Mouse (Mus musculus) heart, postnatal 10 days (tissue): ENCODE results near the gene Slc1a1. TPM values are rescaled to one million over a fixed set of nuclear protein-coding genes. Genes with fewer than 3 reads are reported as not detected.

Source experiments
- DNase-seq, 2 experiments: peaks; one replicate each; pipeline ENCODE4 v3.0.0; 2021
- intact Hi-C: fragments of 180-260 bp; cut with DNase I; formaldehyde crosslinking; loops from one replicate; pipeline ENCODE4 v1.15.1; 2025
- total RNA-seq, 2 experiments: library from RNA; stranded (reverse); gene quantifications; 2 replicates each; pipeline ENCODE4 v1.2.3; 2021

The Slc1a1 gene
- total RNA-seq, 2 experiments from 2014 or later = 0.45 to 0.89 TPM

DNA sequence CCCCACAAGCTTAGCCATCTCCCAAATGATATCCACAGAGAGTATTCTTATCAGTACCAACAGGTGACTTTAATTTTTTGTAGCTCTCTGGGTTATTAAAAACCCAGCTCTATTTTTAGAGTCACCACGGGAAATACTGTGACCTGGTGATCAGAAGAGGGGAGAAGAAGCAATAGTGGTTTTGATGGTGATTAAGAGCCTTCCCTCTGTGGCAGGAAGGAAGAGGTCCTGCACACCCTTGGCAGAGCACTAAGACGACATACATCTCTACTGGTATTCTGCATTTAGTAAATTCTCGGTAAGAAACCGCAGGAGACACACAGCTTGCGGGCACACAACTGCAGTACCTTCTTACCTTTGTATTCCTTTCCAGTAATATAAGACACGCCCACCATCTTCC is 79.7 kb downstream of the Slc1a1 start:
- intact Hi-C loops = no loop called here
- DNase-seq = no peak

DNA sequence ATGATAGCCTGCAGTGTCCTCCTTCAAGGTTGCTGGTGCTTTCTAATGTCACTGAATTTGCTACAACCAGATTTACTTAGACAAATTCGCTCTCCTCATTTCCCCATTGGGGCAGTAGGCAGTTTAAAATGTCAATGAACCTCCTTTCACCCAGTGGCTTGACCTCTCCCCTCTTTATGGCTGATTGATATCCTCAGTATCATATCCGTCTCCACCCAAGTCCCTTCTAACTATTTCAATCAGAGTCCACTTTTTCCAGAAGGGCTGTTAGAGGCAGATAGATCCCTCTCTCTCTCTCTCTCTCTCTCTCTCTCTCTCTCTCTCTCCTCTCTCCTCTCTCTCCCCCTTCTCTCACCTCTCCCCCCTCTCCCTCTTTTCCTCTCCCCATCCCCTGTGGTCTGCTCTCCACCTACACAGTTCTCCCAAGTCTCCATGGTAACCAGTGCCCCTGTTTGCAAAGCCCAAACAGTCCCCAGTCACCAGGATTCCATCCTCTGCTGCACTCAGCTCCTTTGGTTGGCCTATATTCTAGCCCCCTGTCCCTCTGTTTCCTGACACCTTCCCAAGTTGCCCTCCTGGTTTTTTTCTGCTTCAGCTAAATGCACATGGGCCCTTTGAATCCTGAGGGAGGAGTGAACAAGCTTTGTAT is 80.9 kb downstream of the Slc1a1 start:
- intact Hi-C loops = no loop called here
- no peak for DNase-seq

DNA sequence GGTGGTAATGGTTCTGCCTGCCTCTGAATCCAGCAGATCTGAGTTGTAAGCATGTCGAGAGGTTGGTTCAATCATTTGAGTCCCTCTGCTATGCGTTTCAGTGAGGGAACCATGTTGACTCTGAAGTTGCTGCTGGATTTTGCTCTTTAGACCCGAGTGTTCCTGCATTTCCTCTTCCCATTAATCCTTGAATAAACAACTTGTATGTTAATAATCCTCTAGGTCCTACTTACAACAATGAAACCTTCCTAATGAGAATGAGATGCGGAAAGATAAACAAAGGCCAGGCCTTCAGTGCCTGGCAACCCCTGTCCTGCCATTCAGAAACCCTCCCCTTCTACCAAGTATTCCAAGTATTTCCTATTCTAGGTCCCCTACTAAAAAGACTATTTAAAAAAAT is 81.6 kb downstream of the Slc1a1 start:
- intact Hi-C loops = no loop called here
- DNase-seq = no peak

DNA sequence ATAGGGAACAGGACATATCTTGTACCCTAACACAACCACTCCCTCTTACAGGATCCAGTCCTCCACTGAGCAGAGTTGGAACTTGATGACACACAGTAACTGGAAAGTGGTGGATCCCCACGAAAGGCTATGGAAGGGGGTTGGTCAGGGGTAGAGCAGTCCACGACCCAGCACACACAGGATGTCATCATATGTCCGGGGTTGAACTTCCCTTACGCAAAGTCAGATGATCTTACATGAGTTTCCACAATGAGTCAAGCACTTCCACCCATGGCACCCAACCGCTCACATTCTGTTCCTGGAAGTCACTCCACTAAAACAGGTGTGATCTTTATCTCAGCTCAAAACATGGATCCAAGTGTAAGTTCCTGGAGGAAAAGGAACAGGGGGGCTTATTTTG is 83.0 kb downstream of the Slc1a1 start:
- no peak for DNase-seq
- intact Hi-C loops = no loop called here

DNA sequence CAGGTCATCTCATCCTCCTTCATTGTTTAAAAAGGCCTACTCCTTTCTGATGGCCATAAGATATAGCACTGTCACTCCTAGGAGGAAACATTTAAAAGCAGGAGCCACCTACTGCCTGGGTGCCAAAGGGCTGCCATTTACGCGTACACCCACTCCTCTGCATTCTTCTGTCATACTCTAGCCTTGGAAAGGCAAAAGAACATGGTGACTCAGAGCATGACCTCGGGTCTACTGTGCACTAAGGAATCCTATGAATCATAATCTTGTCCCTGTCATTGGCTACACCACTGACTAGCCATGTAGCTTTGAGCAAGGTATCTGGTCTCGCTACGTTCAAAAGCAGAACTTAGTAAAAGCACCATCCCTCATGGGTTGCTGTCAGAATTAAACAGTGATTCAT is 91.5 kb downstream of the Slc1a1 start:
- no peak for DNase-seq
- intact Hi-C loops = no loop called here

DNA sequence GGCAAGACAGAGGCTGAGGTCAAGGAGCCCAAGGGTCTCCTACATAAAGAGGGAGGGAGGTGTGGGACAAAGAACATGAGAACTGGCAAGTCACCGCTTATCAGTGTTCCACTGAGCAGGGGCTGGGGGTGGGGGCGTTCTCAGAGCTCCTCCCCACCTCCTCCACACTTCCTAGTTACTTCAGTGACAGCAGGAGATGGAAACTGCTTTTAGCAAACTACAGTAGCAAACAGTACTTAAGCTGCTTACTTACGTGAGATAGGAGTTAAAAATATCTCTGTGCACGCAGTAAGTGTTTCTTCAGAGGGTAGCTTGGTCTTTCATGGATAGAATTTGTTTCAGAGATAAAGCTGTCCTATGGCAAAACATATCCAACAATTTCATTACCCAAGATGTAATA is 92.5 kb downstream of the Slc1a1 start:
- DNase-seq = no peak
- intact Hi-C loops = no loop called here

DNA sequence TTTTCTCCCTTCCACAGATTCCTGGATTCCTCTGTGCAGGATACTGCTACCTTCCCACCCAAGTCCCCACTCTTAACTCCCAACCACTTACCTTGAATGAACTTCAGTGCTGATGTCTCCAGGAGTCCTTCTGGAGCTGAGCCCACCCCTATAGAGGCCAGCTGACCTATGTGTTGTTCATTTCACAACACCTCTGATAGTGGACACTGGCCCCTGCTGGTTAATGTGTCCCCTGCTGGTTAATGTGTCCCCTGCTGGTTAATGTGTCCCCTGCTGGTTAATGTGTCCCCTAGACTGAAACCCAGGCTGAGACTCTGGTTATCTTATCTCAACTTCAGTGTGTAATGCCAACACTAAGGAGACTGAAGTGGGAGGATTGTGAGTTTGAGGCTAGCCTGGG is 94.2 kb downstream of the Slc1a1 start:
- DNase-seq = no peak
- intact Hi-C loops = no loop called here

DNA sequence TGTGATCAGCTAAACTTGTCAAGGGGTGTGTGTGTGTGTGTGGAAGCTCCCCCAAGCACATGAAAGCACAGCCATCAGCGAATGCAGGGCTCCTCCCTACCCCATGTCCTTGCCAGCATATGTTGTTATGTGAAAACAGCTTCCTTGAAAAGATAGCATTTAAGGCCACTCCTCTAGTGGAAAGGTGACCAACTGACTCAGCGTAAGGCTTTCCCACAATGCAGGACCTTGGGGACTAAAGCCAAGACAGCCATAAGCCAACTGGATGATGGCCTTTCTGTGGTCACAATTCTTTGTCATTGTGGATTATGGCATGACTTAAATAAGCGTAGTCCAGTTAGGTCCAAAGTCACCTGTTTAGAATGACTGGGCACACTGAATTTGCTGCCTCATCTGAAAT is 100.0 kb downstream of the Slc1a1 start:
- no peak for DNase-seq
- intact Hi-C loops = no loop called here

DNA sequence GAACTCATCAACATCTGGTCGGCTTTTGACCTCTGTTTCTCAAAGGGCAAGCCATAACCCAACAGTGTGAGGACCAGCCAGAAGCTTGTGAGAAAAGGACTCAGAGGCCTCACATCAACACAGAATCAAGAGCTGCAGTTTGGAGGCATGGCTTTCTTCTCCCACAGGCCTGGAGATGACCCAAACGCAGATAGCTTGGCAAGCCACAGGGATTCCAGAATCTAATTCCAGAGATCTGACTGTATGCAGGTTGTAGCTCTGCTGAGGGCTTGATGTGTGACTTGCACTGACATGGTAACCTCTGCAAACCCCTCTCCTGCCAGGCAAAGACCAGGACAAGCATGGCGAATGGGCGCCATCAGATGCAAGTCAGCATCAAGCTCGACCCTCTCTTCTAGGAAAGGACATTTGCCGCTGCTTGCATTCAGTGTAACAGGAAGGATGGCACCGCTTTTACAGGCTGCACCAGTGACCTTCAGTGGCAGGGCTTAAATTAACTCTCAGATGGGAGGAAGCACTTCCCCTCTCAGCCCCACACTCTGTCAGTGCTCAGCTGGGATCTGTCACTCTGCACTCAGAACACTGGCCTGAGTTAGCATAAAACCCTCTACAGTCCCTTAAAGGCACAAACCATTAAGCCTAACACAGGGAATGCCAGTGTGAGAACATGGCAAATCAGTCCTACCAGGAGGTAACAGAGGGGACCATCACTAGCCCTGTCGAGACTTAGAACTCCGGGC is 105.5 kb downstream of the Slc1a1 start:
- DNase-seq = peak; percentile 75 to 77

DNA sequence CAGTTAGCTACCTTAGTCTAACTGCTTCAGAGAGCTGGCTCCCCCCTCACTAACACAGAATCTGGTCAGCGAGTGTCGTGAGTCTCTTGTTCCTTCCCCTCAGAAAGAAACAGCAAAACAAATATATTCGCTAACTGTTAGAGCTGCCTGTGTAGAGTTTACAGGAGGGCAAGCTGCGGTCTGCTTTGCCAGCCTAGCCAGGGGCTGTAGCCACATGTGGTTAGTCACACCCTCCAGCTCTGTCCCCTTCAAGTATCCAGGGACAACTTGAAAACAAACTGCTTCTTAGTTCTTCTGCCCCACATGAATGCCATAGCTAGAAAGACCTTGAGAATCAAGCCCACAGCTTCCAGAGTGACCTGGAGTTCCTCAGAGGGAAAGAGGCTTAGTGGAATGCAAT is 106.4 kb downstream of the Slc1a1 start:
- intact Hi-C loops = no loop called here
- DNase-seq = peak; percentile 7

More for the DNA sequence above, 105.5 kb downstream of the Slc1a1 start:
- intact Hi-C loops = no loop called here

DNA sequence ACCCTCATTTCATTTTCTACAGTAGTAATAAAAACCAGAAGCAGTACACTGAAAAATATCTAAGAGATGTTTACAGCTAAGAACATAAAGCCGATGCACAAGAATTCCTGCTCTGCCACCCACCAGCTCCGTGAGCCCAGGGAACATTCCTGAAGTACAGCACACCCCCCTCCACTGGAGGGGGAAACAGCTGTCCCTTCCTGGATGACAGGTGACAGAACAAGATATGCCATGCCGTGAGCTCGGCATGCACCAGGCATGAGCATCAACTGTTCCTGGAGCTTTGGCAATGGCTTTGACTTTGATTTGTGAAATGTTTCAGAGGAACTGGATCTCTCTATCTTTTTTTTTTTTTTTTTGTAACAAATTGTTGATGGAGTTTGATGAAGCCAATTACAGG is 111.9 kb downstream of the Slc1a1 start:
- peak; percentile 23 to 31 for DNase-seq
- intact Hi-C loops = no loop called here

DNA sequence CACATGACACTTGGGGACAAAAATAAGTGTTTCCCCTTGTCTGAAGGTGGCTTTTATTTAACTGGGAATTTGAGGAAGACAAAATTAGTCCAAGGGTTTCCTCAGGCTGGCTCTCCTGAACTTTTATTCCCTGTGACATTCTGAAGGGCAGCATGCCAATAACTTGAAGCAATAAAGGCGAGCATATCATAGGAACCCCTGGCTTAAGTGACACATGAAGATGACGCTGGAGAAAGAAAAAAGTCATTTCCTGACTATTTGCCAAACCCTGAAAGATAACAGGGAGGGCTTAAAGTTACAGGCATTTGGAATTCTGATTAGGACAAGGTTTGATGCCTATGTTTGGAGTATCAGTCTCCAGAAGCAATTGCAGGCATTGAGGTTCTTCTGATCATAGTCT is 112.5 kb downstream of the Slc1a1 start:
- intact Hi-C loops = no loop called here
- peak in 1 of 2 experiments; percentile 18 for DNase-seq

DNA sequence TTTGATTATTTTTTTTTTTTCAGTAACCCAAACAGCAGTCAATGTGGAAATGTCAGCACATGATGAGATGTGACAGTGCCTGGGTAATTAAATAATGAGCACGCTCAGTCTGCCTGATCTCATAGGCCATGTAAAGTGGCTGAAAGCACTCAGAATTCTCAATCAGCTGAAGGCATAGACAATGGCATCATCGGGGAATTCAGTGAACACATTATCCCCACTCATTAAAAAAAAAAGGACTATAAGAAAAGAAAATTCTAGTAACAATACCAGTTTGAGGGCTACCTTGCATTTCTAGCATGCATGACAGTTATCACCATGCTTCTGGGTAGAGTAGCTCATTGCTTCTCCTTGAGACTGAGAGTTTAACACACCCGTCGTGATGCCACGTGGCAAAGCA is 116.4 kb downstream of the Slc1a1 start:
- no peak for DNase-seq
- intact Hi-C loops = no loop called here

DNA sequence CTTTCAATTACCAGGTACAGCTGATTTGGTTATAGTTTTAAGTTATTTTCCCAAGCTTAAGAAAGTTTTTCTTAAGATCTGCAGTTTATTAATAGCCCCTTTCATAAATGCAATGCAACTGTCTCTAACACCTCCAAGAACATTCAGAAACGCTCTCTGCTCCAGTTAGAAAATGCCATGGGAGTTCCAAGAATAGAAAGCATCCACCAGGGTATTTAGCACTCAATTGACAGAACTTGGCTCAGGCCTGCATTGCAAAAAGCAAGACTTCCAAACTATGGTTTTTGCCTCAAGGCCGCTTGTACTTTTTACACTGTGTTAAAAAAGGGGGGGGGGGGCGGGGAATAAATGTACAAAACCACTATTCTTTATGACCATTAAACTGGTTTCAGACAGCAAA is 128.3 kb downstream of the Slc1a1 start:
- intact Hi-C loops = no loop called here
- DNase-seq = peak; percentile 32 to 36

DNA sequence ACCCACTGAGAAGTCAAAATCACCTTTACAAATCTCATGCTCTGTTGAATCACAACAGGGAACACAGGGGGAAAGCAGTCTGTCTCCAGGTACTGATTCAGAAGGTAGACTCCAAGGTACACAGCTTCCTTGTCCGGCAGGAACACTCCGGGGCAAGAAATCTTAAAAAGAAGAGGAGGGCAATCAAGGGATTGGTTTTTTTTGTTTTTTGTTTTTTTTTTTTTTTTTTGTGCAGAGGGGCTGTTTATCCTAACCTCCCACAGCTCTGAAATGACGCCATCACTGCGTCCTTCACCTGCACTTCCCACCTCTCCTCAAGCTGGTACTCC is 128.6 kb downstream of the Slc1a1 start:
- intact Hi-C loops = no loop called here
- no peak for DNase-seq

Other genes starting within 250 kb of the Slc1a1 start
- gene Glis3, start 155.0 kb upstream of the Slc1a1 start, total RNA-seq = 1 to 10 TPM; 1.7 to 2.0 TPM
- 1 to 10 TPM; 7.7 to 8.1 TPM for gene Plpp6, start 128.9 kb downstream of the Slc1a1 start, total RNA-seq
- gene 4430402I18Rik, start 132.8 kb downstream of the Slc1a1 start, total RNA-seq = 10 to 100 TPM; 15.7 to 16.5 TPM
- 10 to 100 TPM; 53.6 to 85.5 TPM for gene Cdc37l1, start 155.3 kb downstream of the Slc1a1 start, total RNA-seq
- 10 to 100 TPM; 82.7 to 83.3 TPM for gene Ak3, start 212.9 kb downstream of the Slc1a1 start, total RNA-seq